In genomic region chr14:73165136-73165535, GRCm38 (mm10) we compare ENCODE assay signal across 18 mouse cellular contexts. TPM values are rescaled to one million over a fixed set of nuclear protein-coding genes. Genes with fewer than 3 reads are reported as not detected.
DNase-seq lines count a peak whose midpoint lies in the region; ATAC-seq and TF ChIP-seq lines count a peak whose summit lies in the region.
"Had no signal": no experiment of that assay in that cellular context is flagged by ENCODE, and none has a peak within 500 bp of the region (broad histone marks: within the 10 kb centered on the region; RNA-seq: fewer than 3 reads in every experiment).

No protein-coding gene starts in this region.

- no peaks in the 10 kb centered on the region for H3K9me3 ChIP-seq in kidney, embryonic 14.5 days (ENCODE audit: control insufficient read depth, low read length)
- H3K9me3 ChIP-seq: embryonic facial prominence, embryonic 10.5 days; hindbrain, embryonic 12.5 days had no signal

- no peak overlapping the region for H3K4me2 ChIP-seq in kidney, embryonic 14.5 days (replicated peaks; ENCODE audit: low read depth, low read length)
- H3K4me2 ChIP-seq: hindbrain, embryonic 12.5 days had no signal

- peak; percentile 28 for DNase-seq in adrenal gland, postnatal 10 days
- DNase-seq in adrenal gland, adult 8-10 months: no peak
- DNase-seq in kidney, adult 18-20 months: peak; percentile 45
- peak; percentile 56 for DNase-seq in liver, adult 2 months (ENCODE audit: extremely low read depth, low read depth, low spot score)
- DNase-seq in liver: no peak
- no peak for DNase-seq in left cerebral cortex, postnatal 4 days
- DNase-seq: adrenal gland, postnatal 25 days; cerebellum, adult 2 months; cerebellum, postnatal 10 days; gastrocnemius, adult 2 months; gastrocnemius, postnatal 25 days; heart, postnatal 10 days; heart, postnatal 4 days had no signal

- H3K36me3 ChIP-seq in kidney, embryonic 14.5 days (ENCODE audit: control insufficient read depth, insufficient read depth, low read length): peaks cover 76% of the 10 kb centered on the region
- peaks cover 18% of the 10 kb centered on the region; the same call in 1 of the 2 replicates for H3K36me3 ChIP-seq in liver, adult 2 months (ENCODE audit: control insufficient read depth, insufficient read depth, low read length)

- no peak for TF ChIP-seq POLR2A in liver, adult 2 months (IDR thresholded peaks at IDR 0.05; ENCODE audit: extremely low read depth, insufficient read depth, low read length)

- H3K4me3 ChIP-seq in kidney, embryonic 14.5 days (ENCODE audit: low read length): no peak overlapping the region
- no peak overlapping the region for H3K4me3 ChIP-seq in liver, adult 2 months (ENCODE audit: insufficient read depth, low read depth, low read length)
- H3K4me3 ChIP-seq: embryonic facial prominence, embryonic 10.5 days; gastrocnemius, adult 2 months; hindbrain, embryonic 12.5 days had no signal

- intact Hi-C loops in left cerebral cortex, postnatal 4 days (cut with DNase I): no loop called here

- WGBS in kidney, embryonic 14.5 days: 90% methylated on average over 6 of the region's 6 CpGs
- WGBS in liver, adult 2 months: 61% methylated on average over 6 of the region's 6 CpGs

- no peak overlapping the region for H3K27ac ChIP-seq in kidney, embryonic 14.5 days (ENCODE audit: low read depth, low read length)
- H3K27ac ChIP-seq in liver, adult 2 months (replicated peaks; ENCODE audit: insufficient read depth, low read depth, low read length): no peak overlapping the region
- H3K27ac ChIP-seq: embryonic facial prominence, embryonic 10.5 days; gastrocnemius, adult 2 months; hindbrain, embryonic 12.5 days had no signal

- H3K4me1 ChIP-seq in kidney, embryonic 14.5 days (ENCODE audit: control insufficient read depth, insufficient read depth, low read length): no peaks in the 10 kb centered on the region
- H3K4me1 ChIP-seq in liver, adult 2 months (ENCODE audit: control insufficient read depth, insufficient read depth, low read length): peaks cover 21% of the 10 kb centered on the region
- H3K4me1 ChIP-seq: hindbrain, embryonic 12.5 days had no signal

- no peak for ATAC-seq in kidney, embryonic 14.5 days (ENCODE audit: low FRiP score, low TSS enrichment)
- ATAC-seq: forebrain, embryonic 14.5 days; hindbrain, embryonic 16.5 days had no signal

- H3K9ac ChIP-seq in kidney, embryonic 14.5 days (ENCODE audit: low read depth, low read length): no peak overlapping the region
- H3K9ac ChIP-seq in liver, adult 2 months (ENCODE audit: low read depth, low read length): no peak overlapping the region
- H3K9ac ChIP-seq: hindbrain, embryonic 12.5 days had no signal

- H3K79me2 ChIP-seq in liver, adult 2 months (ENCODE audit: control insufficient read depth, insufficient read depth, low read length): no peaks in the 10 kb centered on the region

- no peaks in the 10 kb centered on the region for H3K27me3 ChIP-seq in kidney, embryonic 14.5 days (ENCODE audit: control insufficient read depth, insufficient read depth, low read length)
- H3K27me3 ChIP-seq in liver, adult 2 months (ENCODE audit: control insufficient read depth, insufficient read depth, low read length): no peaks in the 10 kb centered on the region
- H3K27me3 ChIP-seq: hindbrain, embryonic 12.5 days had no signal

- no peak for TF ChIP-seq CTCF in liver, adult 2 months (IDR thresholded peaks at IDR 0.05; ENCODE audit: low read depth, low read length)

RNA-seq across cellular contexts. Expression of gene Rcbtb2, which starts 42.3 kb away (rescaled TPM):
- total RNA-seq in adrenal gland, postnatal 10 days (2021): 10 to 100 TPM; 49.9 to 64.4 TPM
- 10 to 100 TPM; 30.0 to 45.1 (median 35.5) TPM for total RNA-seq in adrenal gland, adult 8-10 months (2022)
- polyA plus RNA-seq in kidney, embryonic 14.5 days (2014; fragmentation: Nextera tagmentation; extraction: Ambion mirVana): 116 and 136 TPM in 2 replicates
- 30.3 and 32.6 TPM in 2 replicates for total RNA-seq in liver, adult 2 months (2014; rRNA removed)
- 26.0 and 28.0 TPM in 2 replicates for polyA plus RNA-seq in liver, adult 2 months (2012; rRNA removed)
- total RNA-seq in left cerebral cortex, postnatal 4 days (2021): 10 to 100 TPM; 36.6 to 45.4 TPM

Comparison
In these comparisons a context has a peak if more than half of its experiments do, and no peak if none do; other contexts are left out.
1. DNase-seq: peak in adrenal gland, postnatal 10 days (single experiment), kidney, adult 18-20 months (single experiment) and liver, adult 2 months (single experiment); none in adrenal gland, adult 8-10 months (single experiment), liver (single experiment) and left cerebral cortex, postnatal 4 days (single experiment).